Mouse (Mus musculus): Measurements from ENCODE around the gene Wdhd1.

Wdhd1 gene

GRCm38 (mm10) chr14:47221567-47221966, 55.1 kb downstream of the Wdhd1 start:
- DNase-seq (ENCODE audit: low spot score in 2 of 2) = no peak

- DNase-seq (ENCODE audit: low spot score in 2 of 2) = no peak
Observed at GRCm38 (mm10) chr14:47220231-47221025, 56.2 kb downstream of the Wdhd1 start.

- DNase-seq (ENCODE audit: low spot score in 2 of 2) = no peak
Observed at GRCm38 (mm10) chr14:47218766-47219606, 57.7 kb downstream of the Wdhd1 start.

- DNase-seq (ENCODE audit: low spot score in 2 of 2) = no peak
Observed at GRCm38 (mm10) chr14:47216541-47216940, 60.1 kb downstream of the Wdhd1 start.

GRCm38 (mm10) chr14:47214367-47214766, 62.3 kb downstream of the Wdhd1 start:
- no peak for DNase-seq (ENCODE audit: low spot score in 2 of 2)

- DNase-seq (ENCODE audit: low spot score in 2 of 2) = no peak
Observed at GRCm38 (mm10) chr14:47213305-47213704, 63.4 kb downstream of the Wdhd1 start.

GRCm38 (mm10) chr14:47209669-47210164, 66.9 kb downstream of the Wdhd1 start:
- DNase-seq (ENCODE audit: low spot score in 2 of 2) = no peak

- DNase-seq (ENCODE audit: low spot score in 2 of 2) = no peak
Observed at GRCm38 (mm10) chr14:47208564-47209493, 67.8 kb downstream of the Wdhd1 start.

- no peak for DNase-seq (ENCODE audit: low spot score in 2 of 2)
Observed at GRCm38 (mm10) chr14:47206601-47207000, 70.1 kb downstream of the Wdhd1 start.

GRCm38 (mm10) chr14:47205270-47205972, 71.2 kb downstream of the Wdhd1 start:
- DNase-seq (ENCODE audit: low spot score in 2 of 2) = no peak

- DNase-seq (ENCODE audit: low spot score in 2 of 2) = no peak
Observed at GRCm38 (mm10) chr14:47197340-47197739, 79.3 kb downstream of the Wdhd1 start.

GRCm38 (mm10) chr14:47196711-47197110, 79.9 kb downstream of the Wdhd1 start:
- no peak for DNase-seq (ENCODE audit: low spot score in 2 of 2)

- DNase-seq (ENCODE audit: low spot score in 2 of 2) = no peak
Observed at GRCm38 (mm10) chr14:47194096-47194495, 82.6 kb downstream of the Wdhd1 start.

- no peak for DNase-seq (ENCODE audit: low spot score in 2 of 2)
Observed at GRCm38 (mm10) chr14:47193506-47193905, 83.2 kb downstream of the Wdhd1 start.

GRCm38 (mm10) chr14:47191861-47192260, 84.8 kb downstream of the Wdhd1 start:
- no peak for DNase-seq (ENCODE audit: low spot score in 2 of 2)

All from urinary bladder, postnatal 4 days (tissue).